Mouse (Mus musculus): Measurements from ENCODE around the gene Pnma1. TPM values are rescaled to one million over a fixed set of nuclear protein-coding genes. Genes with fewer than 3 reads are reported as not detected.
A peak's percentile ranks its signal among the peaks of the same experiment; 100 is the strongest.

The Pnma1 gene
- total and polyA plus RNA-seq, 3 experiments = 0.31 to 0.46 TPM; not detected in 1

DNA sequence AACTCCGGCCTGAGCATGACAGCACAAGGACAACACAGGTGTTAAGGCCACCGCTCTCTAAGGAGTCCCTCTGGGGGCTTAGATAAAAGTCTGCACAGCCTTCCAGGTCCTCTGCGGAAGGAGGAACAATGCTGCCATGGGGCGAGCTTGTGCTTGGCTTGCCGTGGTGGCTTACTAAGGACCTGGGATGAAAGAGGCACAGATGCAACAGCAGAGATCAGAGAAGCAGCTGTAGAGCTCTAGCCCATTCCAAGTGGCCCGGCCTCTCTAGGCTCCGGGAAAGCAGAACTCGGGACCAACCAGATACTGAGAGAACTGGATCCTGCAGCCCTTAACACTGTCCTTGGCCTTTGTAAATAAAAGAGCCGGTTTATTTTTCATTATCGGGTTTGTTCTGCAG, 3.6 kb upstream of the Pnma1 start:
- peak overlapping the region; percentile 67 for H3K27ac ChIP-seq (ENCODE audit: control insufficient read depth, low read depth, low read length)
- TF ChIP-seq MAFK (IDR thresholded peaks at IDR 0.05; ENCODE audit: borderline replicate concordance, low read depth, low read length) (no peak), ZKSCAN1 (IDR thresholded peaks at IDR 0.05; ENCODE audit: low read depth, low read length) (no peak), POLR2AphosphoS2 (IDR thresholded peaks at IDR 0.05; ENCODE audit: low read length) (no peak), SMC3 (IDR thresholded peaks at IDR 0.05; ENCODE audit: low read depth, low read length) (no peak), KAT2A (conservative IDR thresholded peaks at IDR 0.05; ENCODE audit: low read depth, low read length) (no peak), TCF12 (IDR thresholded peaks at IDR 0.05; ENCODE audit: low read depth, low read length) (no peak), RAD21 (IDR thresholded peaks at IDR 0.05; ENCODE audit: low read depth, low read length) (no peak), ETS1 (IDR thresholded peaks at IDR 0.05; ENCODE audit: low read depth, low read length) (no peak), USF1 (IDR thresholded peaks at IDR 0.05; ENCODE audit: low read depth, low read length) (no peak), JUND (IDR thresholded peaks at IDR 0.05; ENCODE audit: low read depth, low read length) (no peak), RCOR1 (IDR thresholded peaks at IDR 0.05; ENCODE audit: low read depth, low read length) (no peak), POLR2AphosphoS5 (IDR thresholded peaks at IDR 0.05; ENCODE audit: borderline replicate concordance, low read depth, low read length) (no peak), ELF1 (IDR thresholded peaks at IDR 0.05; ENCODE audit: low read depth, low read length) (no peak), MAX (IDR thresholded peaks at IDR 0.05; ENCODE audit: low read length) (no peak), ZMIZ1 (IDR thresholded peaks at IDR 0.05; ENCODE audit: low read depth, low read length) (no peak), CHD1 (IDR thresholded peaks at IDR 0.05; ENCODE audit: low read depth, low read length) (no peak), ZC3H11A (IDR thresholded peaks at IDR 0.05; ENCODE audit: low read depth, low read length) (no peak), UBTF (IDR thresholded peaks at IDR 0.05; ENCODE audit: borderline replicate concordance, insufficient read depth, low read depth, low read length) (no peak), MAZ (IDR thresholded peaks at IDR 0.05; ENCODE audit: low read depth, low read length) (no peak)

DNA sequence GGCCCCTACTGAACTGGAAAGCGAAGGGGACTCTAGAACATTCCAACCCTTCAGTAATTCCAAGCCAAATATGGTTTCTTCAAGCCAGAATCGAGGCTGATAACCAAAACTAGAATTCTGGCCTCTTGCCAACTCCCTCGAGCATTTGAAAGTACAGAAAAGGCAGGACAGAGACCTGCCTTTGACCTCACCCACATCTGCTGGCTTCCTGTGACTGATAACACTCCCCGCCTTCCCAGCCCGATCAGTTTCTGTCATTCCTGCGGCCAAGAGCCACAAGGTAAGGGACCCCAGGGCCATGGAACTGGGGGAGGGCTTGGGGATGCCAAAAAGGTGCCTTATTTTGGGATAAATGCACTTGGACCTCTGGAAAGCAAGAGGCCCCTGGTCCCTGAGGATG, 2.7 kb upstream of the Pnma1 start:
- peaks cover 12 to 23% of the 10 kb centered on the region in 2 experiments for H3K4me1 ChIP-seq (ENCODE audit: control insufficient read depth in 1 of 2, insufficient read depth in 2 of 2, low read length in 2 of 2)
- no peaks in the 10 kb centered on the region for H3K27me3 ChIP-seq (ENCODE audit: control insufficient read depth in 1 of 2, insufficient read depth in 2 of 2, low read length in 2 of 2)
- H3K4me3 ChIP-seq (ENCODE audit: control insufficient read depth in 1 of 2, insufficient read depth in 1 of 2, low read depth in 2 of 2, low read length in 2 of 2) = no peak overlapping the region
- no peak overlapping the region for H3K9ac ChIP-seq (ENCODE audit: control insufficient read depth, low read depth, low read length, poor library complexity, severe bottlenecking)
- peak; percentile 91 for DNase-seq (ENCODE audit: low read depth, low spot score)
- H3K79me2 ChIP-seq (ENCODE audit: control insufficient read depth, insufficient read depth, low read length, poor library complexity) = no peaks in the 10 kb centered on the region
- peak overlapping the region; percentile 67 for H3K27ac ChIP-seq (ENCODE audit: control insufficient read depth, low read depth, low read length)
- H3K9me3 ChIP-seq (replicated peaks; ENCODE audit: insufficient read depth, low read length) = no peaks in the 10 kb centered on the region
- peaks cover 12 to 24% of the 10 kb centered on the region in 2 experiments for H3K36me3 ChIP-seq (ENCODE audit: control insufficient read depth in 1 of 2, insufficient read depth in 2 of 2, low read length in 2 of 2)
- peak; percentile 86 for TF ChIP-seq GATA1 (IDR thresholded peaks at IDR 0.05; ENCODE audit: low read depth, low read length)
- TF ChIP-seq CHD1 (IDR thresholded peaks at IDR 0.05; ENCODE audit: low read depth, low read length) = no peak
- peak; percentile 80 for TF ChIP-seq TCF12 (IDR thresholded peaks at IDR 0.05; ENCODE audit: low read depth, low read length)
- TF ChIP-seq EP300 (IDR thresholded peaks at IDR 0.05; ENCODE audit: low read depth in 1 of 2, low read length in 2 of 2) = peak; percentile 68 to 78
- no peak for TF ChIP-seq RAD21 (IDR thresholded peaks at IDR 0.05; ENCODE audit: low read depth, low read length)
- no peak for TF ChIP-seq NRF1 (IDR thresholded peaks at IDR 0.05; ENCODE audit: insufficient read depth, low read depth, low read length, poor library complexity, severe bottlenecking)
- no peak for TF ChIP-seq RCOR1 (IDR thresholded peaks at IDR 0.05; ENCODE audit: low read depth, low read length)
- no peak for TF ChIP-seq USF1 (IDR thresholded peaks at IDR 0.05; ENCODE audit: low read depth, low read length)
- no peak for TF ChIP-seq MAFK (IDR thresholded peaks at IDR 0.05; ENCODE audit: borderline replicate concordance, low read depth, low read length)
- peak; percentile 33; the same call in 1 of the 2 replicates for TF ChIP-seq MXI1 (IDR thresholded peaks at IDR 0.05; ENCODE audit: low read depth, low read length)
- no peak for TF ChIP-seq TBP (IDR thresholded peaks at IDR 0.05; ENCODE audit: low read depth, low read length)
- peak; percentile 81 for TF ChIP-seq TAL1 (IDR thresholded peaks at IDR 0.05; ENCODE audit: low read length)
- TF ChIP-seq MAX (IDR thresholded peaks at IDR 0.05; ENCODE audit: low read length) = no peak
- no peak for TF ChIP-seq HCFC1 (IDR thresholded peaks at IDR 0.05; ENCODE audit: low read depth, low read length)
- no peak for TF ChIP-seq E2F4 (IDR thresholded peaks at IDR 0.05; ENCODE audit: borderline replicate concordance, low read depth, low read length)
- TF ChIP-seq NELFE (IDR thresholded peaks at IDR 0.05; ENCODE audit: low read depth, low read length) = no peak
- TF ChIP-seq USF2 (IDR thresholded peaks at IDR 0.05; ENCODE audit: borderline replicate concordance in 1 of 2, insufficient read depth in 1 of 2, low read depth in 1 of 2, low read length in 2 of 2) = no peak
- no peak for TF ChIP-seq CHD2 (IDR thresholded peaks at IDR 0.05; ENCODE audit: low read length)
- TF ChIP-seq CTCF (IDR thresholded peaks at IDR 0.05 in 2 of 3, conservative IDR thresholded peaks at IDR 0.05 in 1 of 3; ENCODE audit: control insufficient read depth in 1 of 3, insufficient read depth in 1 of 3, low read depth in 2 of 3, low read length in 3 of 3, poor library complexity in 1 of 3, severe bottlenecking in 1 of 3) = no peak
- TF ChIP-seq ETS1 (IDR thresholded peaks at IDR 0.05; ENCODE audit: low read depth, low read length) = peak; percentile 84

More for the DNA sequence above, 3.6 kb upstream of the Pnma1 start:
- Histone ChIP-seq H3K36me3 (ENCODE audit: control insufficient read depth in 1 of 2, insufficient read depth in 2 of 2, low read length in 2 of 2) (peaks cover 12 to 24% of the 10 kb centered on the region in 2 experiments), H3K4me3 (ENCODE audit: control insufficient read depth in 1 of 2, insufficient read depth in 1 of 2, low read depth in 2 of 2, low read length in 2 of 2) (no peak overlapping the region), H3K9ac (ENCODE audit: control insufficient read depth, low read depth, low read length, poor library complexity, severe bottlenecking) (no peak overlapping the region), H3K4me1 (ENCODE audit: control insufficient read depth in 1 of 2, insufficient read depth in 2 of 2, low read length in 2 of 2) (peaks cover 12 to 23% of the 10 kb centered on the region in 2 experiments), H3K27me3 (ENCODE audit: control insufficient read depth in 1 of 2, insufficient read depth in 2 of 2, low read length in 2 of 2) (no peaks in the 10 kb centered on the region), H3K9me3 (replicated peaks; ENCODE audit: insufficient read depth, low read length) (no peaks in the 10 kb centered on the region), H3K79me2 (ENCODE audit: control insufficient read depth, insufficient read depth, low read length, poor library complexity) (no peaks in the 10 kb centered on the region)
- no peak for DNase-seq (ENCODE audit: low read depth, low spot score)

Measured in MEL (cell line).